Mouse (Mus musculus) kidney, adult 2 months (tissue): ENCODE results near the gene Tfap2a. TPM values are rescaled to one million over a fixed set of nuclear protein-coding genes. Genes with fewer than 3 reads are reported as not detected.

Source experiments
- DNase-seq: peaks from one replicate; pipeline ENCODE4 v3.0.0; 2021
- H3K27ac ChIP-seq: fragments of 200-500 bp; 2 replicates; pipeline ENCODE4 v1.5.1; 2012; ENCODE audit warnings: low read depth, low read length, control low read depth, inconsistent platforms; ENCODE audit not compliant: insufficient read depth
- H3K27me3 ChIP-seq: fragments of 200-500 bp; replicated peaks from 2 replicates; pipeline ENCODE4 v1.6.1; 2012; ENCODE audit warnings: mild to moderate bottlenecking, moderate library complexity, low read length, inconsistent platforms; ENCODE audit not compliant: control insufficient read depth, insufficient read depth
- H3K36me3 ChIP-seq: fragments of 200-500 bp; 2 replicates; pipeline ENCODE4 v1.6.1; 2012; ENCODE audit warnings: mild to moderate bottlenecking, moderate library complexity, low read length, inconsistent platforms; ENCODE audit not compliant: control insufficient read depth, insufficient read depth
- H3K4me1 ChIP-seq: fragments of 200-500 bp; 2 replicates; pipeline ENCODE4 v1.6.1; 2011; ENCODE audit warnings: low read length; ENCODE audit not compliant: control insufficient read depth, insufficient read depth
- H3K4me3 ChIP-seq: fragments of 200-500 bp; 2 replicates; pipeline ENCODE4 v1.5.1; 2011; ENCODE audit warnings: mild to moderate bottlenecking, low read depth, low read length, control low read depth; ENCODE audit not compliant: insufficient read depth
- CTCF ChIP-seq: fragments of 200-500 bp; conservative IDR thresholded peaks from 2 replicates; pipeline ENCODE4 v1.5.1; 2011; ENCODE audit warnings: low read depth, mild to moderate bottlenecking, control low read depth, low read length, moderate library complexity, mixed read lengths; ENCODE audit not compliant: insufficient read depth, insufficient read length
- POLR2A ChIP-seq: fragments of 200-500 bp; IDR thresholded peaks from one replicate; pipeline ENCODE4 v1.6.1; 2011; ENCODE audit warnings: low read depth, low read length, control low read depth
- WGBS: fragments of 180-500 bp; shearing (Covaris S2); methylation state at CpG from one replicate; pipeline ENCODE4 v1.1.7; 2018; 5-methylcytosine and 5-hydroxymethylcytosine counted together
- polyA plus RNA-seq: library from polyadenylated mRNA; depleted of rRNA; stranded (reverse); fragments of >200 nt; gene quantifications from 2 replicates; pipeline ENCODE4 v1.2.3, GENCODE M21; 2012; rRNA removed

Gene Tfap2a
- 4.3 and 5.2 TPM in 2 replicates for polyA plus RNA-seq

GRCm38 (mm10) chr13:40738196-40738880 is at the start of gene Tfap2a:
Gene Tfap2a (minus strand): TSS chr13:40738376.
- WGBS, result 4% methylated on average over 29 of the region's 30 CpGs
- peak; percentile 68 for DNase-seq
- Histone ChIP-seq H3K27ac (peak within 1 kb of the TSS; percentile 43), H3K4me3 (peak within 1 kb of the TSS; percentile 45), H3K27me3 (peaks cover 3% of the 10 kb centered on the region), H3K36me3 (no peaks in the 10 kb centered on the region), H3K4me1 (no peaks in the 10 kb centered on the region)
- TF ChIP-seq POLR2A (no peak), CTCF (no peak)

GRCm38 (mm10) chr13:40784202-40784771 is 46.1 kb upstream of the Tfap2a start:
- no peaks in the 10 kb centered on the region for H3K36me3 ChIP-seq
- H3K27ac ChIP-seq, result no peak overlapping the region
- TF ChIP-seq CTCF, result peak; percentile 69
- TF ChIP-seq POLR2A, result no peak
- 53% methylated on average over 8 of the region's 8 CpGs for WGBS
- no peaks in the 10 kb centered on the region for H3K27me3 ChIP-seq
- H3K4me3 ChIP-seq, result no peak overlapping the region
- DNase-seq, result peak; percentile 33
- H3K4me1 ChIP-seq, result no peaks in the 10 kb centered on the region

GRCm38 (mm10) chr13:40757995-40758394 is 19.8 kb upstream of the Tfap2a start:
- DNase-seq, result no peak
- Histone ChIP-seq H3K4me1 (no peaks in the 10 kb centered on the region), H3K36me3 (no peaks in the 10 kb centered on the region), H3K4me3 (no peak overlapping the region), H3K27ac (no peak overlapping the region), H3K27me3 (no peaks in the 10 kb centered on the region)
- TF ChIP-seq POLR2A, result no peak
- no peak for TF ChIP-seq CTCF

- no peak for DNase-seq
- Histone ChIP-seq H3K36me3 (no peaks in the 10 kb centered on the region), H3K27ac (no peak overlapping the region), H3K4me1 (no peaks in the 10 kb centered on the region), H3K4me3 (no peak overlapping the region), H3K27me3 (no peaks in the 10 kb centered on the region)
- TF ChIP-seq POLR2A, result no peak
- TF ChIP-seq CTCF, result no peak
- 56% methylated on average over 7 of the region's 7 CpGs for WGBS
These were observed 18.2 kb upstream of the Tfap2a start for GRCm38 (mm10) chr13:40756356-40756755.

GRCm38 (mm10) chr13:40754091-40754490 is 15.9 kb upstream of the Tfap2a start:
- Histone ChIP-seq H3K27ac (no peak overlapping the region), H3K4me3 (no peak overlapping the region), H3K36me3 (no peaks in the 10 kb centered on the region), H3K27me3 (0 out of 2 replicates have a peak, but pooled peaks cover 2% of the 10 kb centered on the region), H3K4me1 (no peaks in the 10 kb centered on the region)
- 95% methylated on average over 10 of the region's 10 CpGs for WGBS
- TF ChIP-seq POLR2A (no peak), CTCF (no peak)
- DNase-seq, result no peak

GRCm38 (mm10) chr13:40751889-40752288 is 13.7 kb upstream of the Tfap2a start:
- no peaks in the 10 kb centered on the region for H3K4me1 ChIP-seq
- no peak for DNase-seq
- TF ChIP-seq CTCF, result no peak
- no peak for TF ChIP-seq POLR2A
- H3K36me3 ChIP-seq, result no peaks in the 10 kb centered on the region
- 94% methylated on average over 10 of the region's 10 CpGs for WGBS
- 0 out of 2 replicates have a peak, but pooled peaks cover 2% of the 10 kb centered on the region for H3K27me3 ChIP-seq
- H3K4me3 ChIP-seq, result no peak overlapping the region
- H3K27ac ChIP-seq, result no peak overlapping the region

- no peaks in the 10 kb centered on the region for H3K36me3 ChIP-seq
- H3K4me3 ChIP-seq, result no peak overlapping the region
- H3K4me1 ChIP-seq, result no peaks in the 10 kb centered on the region
- 0 out of 2 replicates have a peak, but pooled peaks cover 2% of the 10 kb centered on the region for H3K27me3 ChIP-seq
- WGBS, result 40% methylated on average over 9 of the region's 9 CpGs
- no peak for TF ChIP-seq CTCF
- no peak for TF ChIP-seq POLR2A
- no peak for DNase-seq
- H3K27ac ChIP-seq, result no peak overlapping the region
These were observed 11.4 kb upstream of the Tfap2a start for GRCm38 (mm10) chr13:40749603-40749905.
